Mouse (Mus musculus): Measurements from ENCODE around the gene Kcnip1. TPM values are rescaled to one million over a fixed set of nuclear protein-coding genes. Genes with fewer than 3 reads are reported as not detected.

The Kcnip1 gene
- polyA plus RNA-seq, 1 experiment from 2014 or later: not detected

DNA sequence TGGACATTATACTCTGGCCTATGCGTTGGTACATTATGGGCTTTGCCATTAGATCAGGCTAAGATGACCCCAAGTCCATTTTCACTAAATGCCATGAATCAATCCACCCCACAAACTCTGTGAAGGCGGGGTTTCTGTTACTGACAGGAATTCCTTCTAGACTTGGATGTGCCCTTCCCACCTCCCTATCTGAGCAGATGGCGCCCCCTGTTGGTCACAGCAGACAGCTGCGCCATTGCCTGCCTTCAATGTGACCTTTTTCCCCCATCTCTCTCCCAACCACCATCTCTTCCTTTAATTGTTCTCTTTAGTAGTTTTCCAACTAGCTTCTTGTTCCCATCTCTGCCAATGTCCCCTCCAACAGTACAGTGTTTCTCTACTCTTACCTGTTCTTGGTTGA lies 243.0 kb downstream of the Kcnip1 start:
- Histone ChIP-seq H3K4me3 (no peak overlapping the region), H3K4me2 (no peak overlapping the region)

DNA sequence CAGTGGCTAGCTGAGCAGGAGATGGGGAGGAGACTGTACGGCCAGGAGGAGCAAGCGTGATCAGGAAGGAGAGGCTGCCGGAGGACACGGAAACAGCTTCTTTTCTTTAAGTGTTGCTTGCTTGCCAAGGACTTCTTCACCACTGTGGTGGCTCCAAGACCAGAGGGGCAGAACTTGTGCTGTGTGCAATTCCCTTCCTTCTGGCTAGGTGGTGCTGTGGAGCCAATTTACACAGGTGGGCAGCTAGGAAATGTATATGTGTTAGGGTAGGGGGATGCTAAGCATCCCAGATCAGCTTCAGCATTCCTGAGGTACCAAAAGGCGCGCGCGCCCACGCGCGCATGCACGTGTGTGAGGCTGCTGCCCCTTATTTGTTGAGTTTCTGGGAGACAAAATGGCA lies 243.5 kb downstream of the Kcnip1 start:
- no peaks in the 10 kb centered on the region for H3K9me3 ChIP-seq (replicated peaks)
- H3K4me3 ChIP-seq: no peak overlapping the region
- ATAC-seq (replicated peaks; ENCODE audit: insufficient number of reproducible peaks, insufficient read depth, low FRiP score, low read depth): no peak
- H3K4me1 ChIP-seq (replicated peaks): no peaks in the 10 kb centered on the region
- WGBS: 91% methylated on average over 12 of the region's 12 CpGs
- no peaks in the 10 kb centered on the region for H3K27me3 ChIP-seq
- H3K9ac ChIP-seq: no peak overlapping the region
- H3K36me3 ChIP-seq: no peaks in the 10 kb centered on the region
- no peak overlapping the region for H3K27ac ChIP-seq
- H3K4me2 ChIP-seq: no peak overlapping the region

More for the DNA sequence above, 243.0 kb downstream of the Kcnip1 start:
- no peak overlapping the region for H3K9ac ChIP-seq
- no peaks in the 10 kb centered on the region for H3K4me1 ChIP-seq (replicated peaks)
- WGBS: 77% methylated on average over 4 of the region's 4 CpGs
- no peak for ATAC-seq (replicated peaks; ENCODE audit: insufficient number of reproducible peaks, insufficient read depth, low FRiP score, low read depth)
- H3K9me3 ChIP-seq (replicated peaks): no peaks in the 10 kb centered on the region
- no peaks in the 10 kb centered on the region for H3K27me3 ChIP-seq
- no peaks in the 10 kb centered on the region for H3K36me3 ChIP-seq
- H3K27ac ChIP-seq: no peak overlapping the region

DNA sequence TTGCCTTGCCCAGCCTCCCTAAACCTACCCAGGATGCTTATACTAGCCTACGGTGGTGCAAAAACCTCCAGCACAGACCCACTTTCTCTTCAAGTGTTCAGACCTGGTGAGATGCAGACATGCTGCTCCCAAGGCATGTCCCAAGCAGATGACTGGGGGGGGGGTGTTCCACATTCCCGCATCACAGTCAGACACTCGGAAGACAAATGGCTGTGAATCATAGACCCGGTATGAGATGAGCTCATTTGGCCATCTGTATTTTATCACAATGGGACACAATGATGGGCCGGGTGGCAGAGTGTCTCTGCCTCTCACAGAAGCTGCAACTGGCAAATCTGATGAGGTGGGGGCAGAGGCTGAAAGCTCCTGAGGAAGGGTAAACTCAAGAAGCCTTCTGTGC lies 244.2 kb downstream of the Kcnip1 start:
- H3K9ac ChIP-seq: no peak overlapping the region
- H3K4me1 ChIP-seq (replicated peaks): no peaks in the 10 kb centered on the region
- H3K4me2 ChIP-seq: no peak overlapping the region
- no peak overlapping the region for H3K4me3 ChIP-seq
- H3K27me3 ChIP-seq: no peaks in the 10 kb centered on the region
- no peaks in the 10 kb centered on the region for H3K9me3 ChIP-seq (replicated peaks)
- no peak for ATAC-seq (replicated peaks; ENCODE audit: insufficient number of reproducible peaks, insufficient read depth, low FRiP score, low read depth)
- H3K36me3 ChIP-seq: no peaks in the 10 kb centered on the region
- 61% methylated on average over 5 of the region's 5 CpGs for WGBS
- no peak overlapping the region for H3K27ac ChIP-seq

DNA sequence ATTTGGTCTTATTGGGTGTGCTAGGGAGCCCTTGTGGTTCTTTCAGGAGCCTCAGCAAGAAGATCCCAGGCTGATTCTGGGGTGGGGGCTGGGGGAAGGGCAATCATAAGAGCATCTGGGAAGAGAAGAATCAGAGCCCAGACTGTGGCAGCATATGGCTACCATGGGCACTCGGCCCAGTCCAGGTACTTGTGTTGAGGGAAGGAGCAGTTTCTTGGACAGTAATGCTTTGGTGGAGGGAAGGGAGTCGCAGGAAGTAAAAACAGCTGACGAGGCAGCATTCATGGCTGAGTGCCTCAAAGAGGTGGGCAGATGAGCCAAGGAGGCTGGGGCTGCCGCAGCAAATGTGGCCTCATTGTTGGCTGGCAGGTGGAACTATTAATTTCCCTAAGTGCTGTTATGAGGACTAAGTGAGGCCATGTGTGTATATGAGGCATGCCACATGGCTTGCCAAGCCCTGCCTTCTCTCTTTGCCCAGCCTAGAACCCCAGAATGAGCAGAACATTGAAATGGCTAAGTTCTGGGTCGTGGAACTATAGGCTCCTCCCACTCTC lies 245.5 kb downstream of the Kcnip1 start:
- no peak for ATAC-seq (replicated peaks; ENCODE audit: insufficient number of reproducible peaks, insufficient read depth, low FRiP score, low read depth)

DNA sequence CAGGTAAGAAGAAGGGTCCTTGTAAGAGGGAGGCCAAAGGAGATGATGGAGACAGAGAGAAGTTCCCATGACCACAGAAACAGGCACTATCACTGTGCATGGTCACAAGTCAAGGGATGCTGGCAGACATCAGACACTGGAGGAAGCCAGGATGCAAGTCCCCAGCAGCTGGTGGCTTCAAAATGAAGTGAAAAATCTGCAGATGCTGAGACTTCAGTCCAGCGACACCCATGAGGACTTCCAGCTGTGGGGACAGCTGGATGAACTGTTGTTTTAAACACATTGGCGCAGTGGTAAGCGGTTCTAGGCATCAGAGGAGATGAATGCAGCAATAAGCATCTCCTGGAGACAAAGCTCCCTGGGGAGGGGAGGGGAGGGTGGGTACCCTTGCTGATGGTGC lies 246.6 kb downstream of the Kcnip1 start:
- Histone ChIP-seq H3K4me2 (no peak overlapping the region), H3K4me3 (no peak overlapping the region), H3K9ac (no peak overlapping the region), H3K27me3 (no peaks in the 10 kb centered on the region), H3K4me1 (replicated peaks) (no peaks in the 10 kb centered on the region), H3K9me3 (replicated peaks) (no peaks in the 10 kb centered on the region), H3K36me3 (no peaks in the 10 kb centered on the region), H3K27ac (no peak overlapping the region)
- 63% methylated on average over 3 of the region's 3 CpGs for WGBS
- no peak for ATAC-seq (replicated peaks; ENCODE audit: insufficient number of reproducible peaks, insufficient read depth, low FRiP score, low read depth)

More for the DNA sequence above, 245.5 kb downstream of the Kcnip1 start:
- H3K9ac ChIP-seq: no peak overlapping the region
- no peak overlapping the region for H3K4me3 ChIP-seq
- no peaks in the 10 kb centered on the region for H3K4me1 ChIP-seq (replicated peaks)
- 69% methylated on average over 5 of the region's 5 CpGs for WGBS
- no peak overlapping the region for H3K27ac ChIP-seq
- no peak overlapping the region for H3K4me2 ChIP-seq
- no peaks in the 10 kb centered on the region for H3K36me3 ChIP-seq
- H3K9me3 ChIP-seq (replicated peaks): no peaks in the 10 kb centered on the region
- no peaks in the 10 kb centered on the region for H3K27me3 ChIP-seq

DNA sequence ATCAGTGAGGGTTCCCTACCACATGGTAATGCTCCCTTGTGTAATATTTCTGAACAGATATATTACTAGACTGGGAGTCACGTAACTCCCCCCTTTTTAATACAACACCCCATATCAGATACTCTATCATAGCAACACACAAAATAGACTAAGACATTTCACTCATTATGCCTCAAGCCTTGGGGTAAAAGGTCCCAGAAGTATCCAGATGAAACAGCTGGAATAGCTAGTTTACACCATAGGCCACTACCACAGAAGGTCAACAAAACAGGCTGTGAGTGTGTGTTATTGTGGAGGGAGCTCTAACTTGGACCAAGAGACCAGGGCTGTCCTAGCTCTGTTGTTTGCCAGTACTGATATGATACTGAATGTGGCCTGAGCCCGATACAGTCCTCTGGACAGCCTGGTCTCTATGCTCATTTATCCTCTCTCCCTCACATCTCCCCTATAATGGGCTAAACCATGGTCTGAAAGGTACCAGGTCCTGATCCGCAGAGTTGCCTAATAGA lies 247.1 kb downstream of the Kcnip1 start:
- Histone ChIP-seq H3K36me3 (no peaks in the 10 kb centered on the region), H3K4me1 (replicated peaks) (no peaks in the 10 kb centered on the region), H3K9ac (no peak overlapping the region), H3K27me3 (no peaks in the 10 kb centered on the region), H3K4me3 (no peak overlapping the region), H3K9me3 (replicated peaks) (no peaks in the 10 kb centered on the region), H3K27ac (no peak overlapping the region), H3K4me2 (no peak overlapping the region)
- 81% methylated on average over 3 of the region's 3 CpGs for WGBS
- no peak for ATAC-seq (replicated peaks; ENCODE audit: insufficient number of reproducible peaks, insufficient read depth, low FRiP score, low read depth)

DNA sequence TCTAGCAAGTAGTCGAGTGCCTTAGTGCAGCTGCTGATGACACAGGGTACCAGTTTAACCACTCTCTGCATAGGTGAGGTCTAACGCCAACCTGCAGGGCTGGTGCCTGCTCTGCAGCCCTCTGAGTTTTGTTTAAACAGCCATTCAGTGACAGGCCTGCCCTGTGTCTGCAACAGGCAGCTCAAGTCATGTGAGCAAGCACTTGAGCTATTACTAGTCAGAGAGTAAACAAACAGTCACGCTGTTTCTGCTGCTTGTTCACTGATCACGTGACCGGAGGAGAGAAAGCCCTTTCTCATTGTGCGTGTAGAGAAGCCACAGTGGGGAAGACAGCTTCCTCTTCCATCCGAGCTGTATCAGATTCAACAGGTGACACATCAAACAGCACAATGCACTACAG lies 248.5 kb downstream of the Kcnip1 start:
- no peaks in the 10 kb centered on the region for H3K4me1 ChIP-seq (replicated peaks)
- H3K27me3 ChIP-seq: no peaks in the 10 kb centered on the region
- H3K9ac ChIP-seq: no peak overlapping the region
- H3K27ac ChIP-seq: no peak overlapping the region
- ATAC-seq (replicated peaks; ENCODE audit: insufficient number of reproducible peaks, insufficient read depth, low FRiP score, low read depth): no peak
- H3K36me3 ChIP-seq: no peaks in the 10 kb centered on the region
- no peak overlapping the region for H3K4me2 ChIP-seq
- no peaks in the 10 kb centered on the region for H3K9me3 ChIP-seq (replicated peaks)
- H3K4me3 ChIP-seq: no peak overlapping the region
- WGBS: 38% methylated on average over 7 of the region's 7 CpGs

DNA sequence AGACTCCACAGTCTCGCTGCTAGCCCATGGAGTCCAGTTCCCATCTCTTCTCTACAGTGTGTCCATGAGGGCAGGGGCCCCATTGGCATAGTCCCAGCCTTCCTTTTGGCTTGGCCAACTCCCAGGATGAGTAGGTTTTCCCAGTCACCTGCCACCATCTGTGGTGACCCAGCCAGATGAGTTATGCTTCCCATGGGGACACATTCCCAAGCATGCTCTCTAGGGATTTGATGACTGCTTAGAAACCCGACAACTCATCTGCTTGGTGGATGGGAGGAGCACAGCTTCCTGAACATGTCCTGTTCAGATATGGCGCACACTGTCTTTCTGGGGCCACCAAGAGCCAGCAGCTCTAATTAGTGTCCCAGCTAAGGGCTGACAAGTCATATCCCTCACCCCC lies 252.8 kb downstream of the Kcnip1 start:
- no peak overlapping the region for H3K4me3 ChIP-seq
- 75% methylated on average over 3 of the region's 3 CpGs for WGBS
- H3K27me3 ChIP-seq: peaks cover 5% of the 10 kb centered on the region; the same call in 1 of the 2 replicates
- no peaks in the 10 kb centered on the region for H3K4me1 ChIP-seq (replicated peaks)
- H3K9ac ChIP-seq: no peak overlapping the region
- no peak overlapping the region for H3K27ac ChIP-seq
- H3K9me3 ChIP-seq (replicated peaks): no peaks in the 10 kb centered on the region
- no peak overlapping the region for H3K4me2 ChIP-seq
- H3K36me3 ChIP-seq: no peaks in the 10 kb centered on the region
- no peak for ATAC-seq (replicated peaks; ENCODE audit: insufficient number of reproducible peaks, insufficient read depth, low FRiP score, low read depth)

DNA sequence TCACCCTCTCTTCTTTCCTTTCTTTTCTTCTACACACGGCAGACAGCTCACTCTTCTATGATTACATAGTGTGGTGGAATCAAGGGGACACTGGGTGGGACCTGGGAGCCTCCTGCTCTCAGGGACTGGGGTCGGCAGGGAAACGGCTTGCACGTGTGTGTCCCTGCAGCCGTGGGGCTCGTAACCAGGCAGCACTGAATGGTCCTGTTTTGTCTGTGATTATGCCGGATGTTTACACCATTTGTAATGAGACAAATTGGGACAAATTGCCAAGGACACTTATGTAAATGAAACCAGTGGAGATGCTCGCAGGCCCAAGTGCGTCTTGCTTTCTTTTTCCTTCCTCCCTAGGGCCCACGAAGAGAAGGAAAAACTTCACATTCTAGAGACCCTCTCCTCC lies 256.5 kb downstream of the Kcnip1 start:
- Histone ChIP-seq H3K4me1 (replicated peaks) (no peaks in the 10 kb centered on the region), H3K36me3 (no peaks in the 10 kb centered on the region), H3K9ac (no peak overlapping the region), H3K9me3 (replicated peaks) (no peaks in the 10 kb centered on the region), H3K27ac (no peak overlapping the region), H3K4me2 (no peak overlapping the region), H3K4me3 (no peak overlapping the region), H3K27me3 (peaks cover 17% of the 10 kb centered on the region)
- ATAC-seq (replicated peaks; ENCODE audit: insufficient number of reproducible peaks, insufficient read depth, low FRiP score, low read depth): no peak
- WGBS: 65% methylated on average over 10 of the region's 10 CpGs

DNA sequence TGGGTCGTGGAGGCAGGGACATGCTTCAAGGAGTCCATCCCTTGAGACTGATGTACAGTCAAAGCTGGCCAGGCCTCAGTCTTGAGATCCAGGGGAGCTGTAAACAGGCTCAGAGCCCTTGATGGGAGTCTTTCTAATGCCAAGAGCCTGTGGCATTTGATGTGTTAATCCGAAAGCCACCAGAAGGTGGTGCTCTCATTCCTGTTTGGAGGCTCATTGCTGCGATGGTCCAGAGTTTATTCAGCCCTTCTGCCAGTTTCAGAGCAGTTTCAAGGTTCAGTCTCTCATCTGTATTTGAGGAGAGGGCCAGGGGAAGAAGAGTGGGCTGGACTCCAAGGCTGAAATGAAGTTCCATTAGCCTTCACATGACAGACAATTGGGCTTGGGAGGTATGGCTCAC lies 259.7 kb downstream of the Kcnip1 start:
- 2% methylated on average over 3 of the region's 3 CpGs for WGBS
- ATAC-seq (replicated peaks; ENCODE audit: insufficient number of reproducible peaks, insufficient read depth, low FRiP score, low read depth): no peak
- Histone ChIP-seq H3K36me3 (no peaks in the 10 kb centered on the region), H3K4me2 (no peak overlapping the region), H3K9ac (no peak overlapping the region), H3K27me3 (peaks cover 17% of the 10 kb centered on the region), H3K4me1 (replicated peaks) (no peaks in the 10 kb centered on the region), H3K27ac (no peak overlapping the region), H3K9me3 (replicated peaks) (no peaks in the 10 kb centered on the region), H3K4me3 (no peak overlapping the region)

DNA sequence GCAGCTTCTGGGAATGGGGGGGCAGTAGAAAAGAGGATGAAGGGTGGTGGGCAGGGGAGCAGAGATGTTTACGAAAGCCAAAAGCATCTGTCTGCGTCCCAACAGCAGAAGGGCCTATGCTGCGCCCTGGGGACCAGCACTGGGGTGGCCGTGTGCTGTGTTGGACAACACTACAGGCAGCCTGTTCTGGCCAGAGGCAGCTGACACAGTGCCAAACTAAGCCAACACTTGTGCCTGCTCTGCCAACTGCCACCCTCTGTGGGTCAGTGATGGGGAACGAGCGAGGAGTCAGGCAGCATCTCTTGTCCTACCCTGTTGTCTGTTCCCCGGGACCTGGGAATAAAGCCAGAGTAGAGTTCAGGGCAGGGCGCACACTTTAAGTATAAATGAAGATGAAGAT lies 260.6 kb downstream of the Kcnip1 start:
- Histone ChIP-seq H3K27ac (no peak overlapping the region), H3K4me3 (no peak overlapping the region), H3K9ac (no peak overlapping the region), H3K36me3 (no peaks in the 10 kb centered on the region), H3K4me1 (replicated peaks) (no peaks in the 10 kb centered on the region), H3K9me3 (replicated peaks) (no peaks in the 10 kb centered on the region), H3K27me3 (peaks cover 17% of the 10 kb centered on the region), H3K4me2 (no peak overlapping the region)
- 81% methylated on average over 8 of the region's 8 CpGs for WGBS
- no peak for ATAC-seq (replicated peaks; ENCODE audit: insufficient number of reproducible peaks, insufficient read depth, low FRiP score, low read depth)

DNA sequence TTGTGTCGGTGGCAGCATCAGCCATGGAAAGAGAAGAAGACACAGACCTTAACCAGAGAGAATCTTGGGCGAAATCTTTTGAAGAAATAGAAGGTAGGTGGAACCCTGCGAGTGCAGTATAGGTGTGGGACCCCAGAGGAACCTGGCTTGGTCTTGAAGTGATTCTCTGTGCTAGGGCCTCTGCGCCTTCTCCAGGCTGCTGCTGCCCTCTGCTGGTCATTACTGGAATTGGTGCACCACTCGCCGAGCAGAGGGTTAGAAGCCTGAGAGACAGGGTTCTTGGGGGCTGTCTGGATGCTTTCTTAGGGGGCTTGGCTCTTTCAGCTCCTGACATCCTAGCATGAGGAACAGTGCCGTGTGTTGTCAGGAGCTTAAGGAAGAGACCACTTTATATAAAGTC lies 271.7 kb downstream of the Kcnip1 start:
- WGBS: 23% methylated on average over 7 of the region's 7 CpGs
- no peak overlapping the region for H3K27ac ChIP-seq
- H3K9ac ChIP-seq: no peak overlapping the region
- H3K4me3 ChIP-seq: no peak overlapping the region
- no peak overlapping the region for H3K4me2 ChIP-seq
- no peaks in the 10 kb centered on the region for H3K4me1 ChIP-seq (replicated peaks)
- H3K36me3 ChIP-seq: no peaks in the 10 kb centered on the region
- H3K27me3 ChIP-seq: peaks cover 21% of the 10 kb centered on the region
- H3K9me3 ChIP-seq (replicated peaks): no peaks in the 10 kb centered on the region
- no peak for ATAC-seq (replicated peaks; ENCODE audit: insufficient number of reproducible peaks, insufficient read depth, low FRiP score, low read depth)

Data from heart, embryonic 15.5 days (tissue).